ENCODE assay signal across 10 mouse cellular contexts in genomic region chr10:68193561-68193960, GRCm38 (mm10).
A peak's percentile ranks its signal among the peaks of the same experiment; 100 is the strongest.
DNase-seq lines count a peak whose midpoint lies in the region; ATAC-seq lines count a peak whose summit lies in the region.
"Had no signal": no experiment of that assay in that cellular context is flagged by ENCODE, and none has a peak within 500 bp of the region (broad histone marks: within the 10 kb centered on the region; RNA-seq: fewer than 3 reads in every experiment).

No protein-coding gene starts in this region.

- no peak overlapping the region for H3K9ac ChIP-seq in heart, embryonic 13.5 days
- no peak overlapping the region for H3K9ac ChIP-seq in lung, embryonic 16.5 days (ENCODE audit: low read length)
- no peak overlapping the region for H3K9ac ChIP-seq in embryonic facial prominence, embryonic 13.5 days
- H3K9ac ChIP-seq: neural tube, embryonic 12.5 days had no signal

- H3K79me2 ChIP-seq in macrophage (ENCODE audit: inconsistent target), result peaks cover 62% of the 10 kb centered on the region; the same call in 1 of the 2 replicates

- peak overlapping the region; percentile 90 for H3K27ac ChIP-seq in heart, embryonic 13.5 days (replicated peaks)
- H3K27ac ChIP-seq in lung, embryonic 16.5 days (ENCODE audit: low read length), result peak overlapping the region; percentile 65
- H3K27ac ChIP-seq in embryonic facial prominence, embryonic 13.5 days, result peak overlapping the region; percentile 62
- peak overlapping the region; percentile 78 for H3K27ac ChIP-seq in macrophage
- H3K27ac ChIP-seq: neural tube, embryonic 12.5 days had no signal

- ATAC-seq in heart, embryonic 13.5 days (ENCODE audit: extremely low read depth, insufficient number of reproducible peaks, low FRiP score, low TSS enrichment), result no peak
- ATAC-seq in lung, embryonic 16.5 days (ENCODE audit: low read depth), result no peak
- no peak for ATAC-seq in embryonic facial prominence, embryonic 13.5 days (ENCODE audit: insufficient number of reproducible peaks, insufficient read depth, low FRiP score, low TSS enrichment, low read depth)

- peaks cover 36% of the 10 kb centered on the region for H3K4me1 ChIP-seq in heart, embryonic 13.5 days
- H3K4me1 ChIP-seq in lung, embryonic 16.5 days (replicated peaks; ENCODE audit: control insufficient read depth, insufficient read depth, low read length), result peaks cover 14% of the 10 kb centered on the region
- peaks cover 39% of the 10 kb centered on the region for H3K4me1 ChIP-seq in embryonic facial prominence, embryonic 13.5 days

- no peaks in the 10 kb centered on the region for H3K9me3 ChIP-seq in heart, embryonic 13.5 days
- no peaks in the 10 kb centered on the region for H3K9me3 ChIP-seq in lung, embryonic 16.5 days (ENCODE audit: control insufficient read depth, low read length)
- H3K9me3 ChIP-seq in embryonic facial prominence, embryonic 13.5 days, result no peaks in the 10 kb centered on the region
- H3K9me3 ChIP-seq: neural tube, embryonic 12.5 days had no signal

- no peak for DNase-seq in heart, postnatal 4 days
- no peak for DNase-seq in lung, adult 18-20 months
- DNase-seq in spleen, adult 18-20 months, result no peak
- DNase-seq: thymus, postnatal 4 days had no signal

- WGBS in heart, embryonic 13.5 days, result 66% methylated on average over 3 of the region's 3 CpGs
- WGBS in lung, embryonic 16.5 days, result 65% methylated on average over 3 of the region's 3 CpGs
- WGBS in embryonic facial prominence, embryonic 13.5 days, result 23% methylated on average over 3 of the region's 3 CpGs
- WGBS in macrophage (ENCODE audit: missing documents), result 84% methylated on average over 3 of the region's 3 CpGs

- H3K36me3 ChIP-seq in heart, embryonic 13.5 days, result no peaks in the 10 kb centered on the region
- no peaks in the 10 kb centered on the region; the same call in 1 of the 2 replicates for H3K36me3 ChIP-seq in lung, embryonic 16.5 days (ENCODE audit: control insufficient read depth, insufficient read depth, low read length)
- H3K36me3 ChIP-seq in embryonic facial prominence, embryonic 13.5 days, result peaks cover 16% of the 10 kb centered on the region
- H3K36me3 ChIP-seq in macrophage (ENCODE audit: inconsistent target), result no peaks in the 10 kb centered on the region
- H3K36me3 ChIP-seq: G1E; neural tube, embryonic 12.5 days had no signal

- no peaks in the 10 kb centered on the region for H3K27me3 ChIP-seq in heart, embryonic 13.5 days (replicated peaks)
- no peaks in the 10 kb centered on the region for H3K27me3 ChIP-seq in lung, embryonic 16.5 days (ENCODE audit: control insufficient read depth, insufficient read depth, low read depth, low read length)
- no peaks in the 10 kb centered on the region for H3K27me3 ChIP-seq in embryonic facial prominence, embryonic 13.5 days
- H3K27me3 ChIP-seq: neural tube, embryonic 12.5 days had no signal

- no peak overlapping the region for H3K4me2 ChIP-seq in heart, embryonic 13.5 days
- no peak overlapping the region for H3K4me2 ChIP-seq in lung, embryonic 16.5 days (ENCODE audit: low read depth, low read length)
- H3K4me2 ChIP-seq in embryonic facial prominence, embryonic 13.5 days, result no peak overlapping the region
- H3K4me2 ChIP-seq: neural tube, embryonic 12.5 days had no signal

- H3K4me3 ChIP-seq in heart, embryonic 13.5 days, result no peak overlapping the region
- no peak overlapping the region for H3K4me3 ChIP-seq in lung, embryonic 16.5 days (ENCODE audit: low read length)
- H3K4me3 ChIP-seq in embryonic facial prominence, embryonic 13.5 days, result no peak overlapping the region
- H3K4me3 ChIP-seq in macrophage (ENCODE audit: inconsistent target), result no peak overlapping the region
- H3K4me3 ChIP-seq: neural tube, embryonic 12.5 days had no signal
